Mouse (Mus musculus) bone marrow macrophage, adult 2 months (primary cell): ENCODE data around the gene Mcm9.

Source experiments
- CTCF ChIP-seq: IDR thresholded peaks from 2 replicates; pipeline ENCODE4 v1.5.1; 2012; ENCODE audit warnings: low read depth, mild to moderate bottlenecking, low read length, moderate library complexity
- POLR2A ChIP-seq: IDR thresholded peaks from 2 replicates; pipeline ENCODE4 v1.6.1; 2012; ENCODE audit warnings: mild to moderate bottlenecking, low read depth, low read length, borderline replicate concordance

DNA sequence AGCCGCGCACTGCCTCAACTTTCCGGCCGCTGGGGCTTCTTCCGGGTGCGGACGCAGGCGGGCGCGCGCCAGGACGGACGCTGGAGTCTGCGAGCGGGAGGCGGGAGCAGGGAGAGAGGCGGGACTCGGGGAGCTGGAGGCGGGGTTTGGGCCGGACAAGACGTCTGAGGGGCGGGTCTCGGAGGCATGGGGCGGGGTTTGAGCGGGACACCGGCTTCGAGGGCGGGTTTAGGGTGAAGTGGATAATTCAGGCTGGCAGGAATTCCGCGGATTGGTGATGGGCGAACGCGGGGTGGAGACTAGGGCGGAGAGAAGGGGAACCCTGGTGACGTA, 355 bp downstream of the Mcm9 start:
- TF ChIP-seq POLR2A (no peak), CTCF (no peak)
